ENCODE assay signal across 18 mouse cellular contexts in the genomic region with DNA sequence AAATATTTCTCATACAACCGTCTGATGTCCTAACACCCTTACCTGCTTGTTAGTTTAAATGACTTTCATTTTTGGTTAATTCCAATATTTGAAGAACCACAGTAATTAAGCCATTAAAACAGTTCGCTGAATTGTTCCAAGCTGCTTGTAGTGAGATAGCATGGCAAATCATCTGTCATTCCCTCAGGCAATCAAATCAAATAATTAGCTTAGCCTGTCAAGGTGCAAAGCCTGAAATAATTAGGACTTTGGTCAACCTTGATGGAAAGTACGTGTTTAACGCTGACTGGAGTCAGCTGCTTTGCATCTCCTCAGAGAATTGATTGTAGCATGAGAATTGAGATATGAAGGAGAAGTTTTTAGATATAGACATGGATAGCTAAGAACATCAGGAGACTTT.
"Had no signal": no experiment of that assay in that cellular context is flagged by ENCODE, and none has a peak within 500 bp of the region (broad histone marks: within the 10 kb centered on the region; RNA-seq: fewer than 3 reads in every experiment).

No protein-coding gene starts in this region.

- DNase-seq: lung, adult 18-20 months; lung, embryonic 14.5 days; lung, postnatal 10 days; lung, postnatal 4 days; retina, postnatal 1 day; right cerebral cortex, adult 18-20 months; right cerebral cortex, postnatal 25 days; right cerebral cortex, postnatal 4 days; spleen, adult 18-20 months; thymus, adult 18-20 months; thymus, postnatal 14 days; thymus, postnatal 36 days had no signal

- H3K9ac ChIP-seq: liver, embryonic 14.5 days; lung, embryonic 14.5 days; midbrain, embryonic 12.5 days; neural tube, embryonic 13.5 days; neural tube, embryonic 15.5 days had no signal

- H3K4me3 ChIP-seq: midbrain, embryonic 10.5 days; midbrain, embryonic 12.5 days; myocyte; neural tube, embryonic 13.5 days; neural tube, embryonic 15.5 days had no signal

- H3K27ac ChIP-seq: liver, embryonic 14.5 days; midbrain, embryonic 10.5 days; midbrain, embryonic 12.5 days; neural tube, embryonic 13.5 days; neural tube, embryonic 15.5 days had no signal

- H3K4me1 ChIP-seq: midbrain, embryonic 10.5 days; midbrain, embryonic 12.5 days; neural tube, embryonic 13.5 days; neural tube, embryonic 15.5 days had no signal

- H3K27me3 ChIP-seq: midbrain, embryonic 12.5 days; neural tube, embryonic 13.5 days; neural tube, embryonic 15.5 days had no signal

- H3K36me3 ChIP-seq: midbrain, embryonic 10.5 days; midbrain, embryonic 12.5 days; neural tube, embryonic 13.5 days; neural tube, embryonic 15.5 days had no signal

- H3K4me2 ChIP-seq: lung, embryonic 14.5 days; midbrain, embryonic 12.5 days; neural tube, embryonic 13.5 days; neural tube, embryonic 15.5 days had no signal

- H3K9me3 ChIP-seq: midbrain, embryonic 10.5 days; midbrain, embryonic 12.5 days; neural tube, embryonic 13.5 days; neural tube, embryonic 15.5 days had no signal
